Mouse (Mus musculus): ENCODE results near the gene Paqr7. TPM values are rescaled to one million over a fixed set of nuclear protein-coding genes. Genes with fewer than 3 reads are reported as not detected.
A peak's percentile ranks its signal among the peaks of the same experiment; 100 is the strongest.

Paqr7 gene
- polyA plus RNA-seq, 1 experiment, result 47.6 TPM

DNA sequence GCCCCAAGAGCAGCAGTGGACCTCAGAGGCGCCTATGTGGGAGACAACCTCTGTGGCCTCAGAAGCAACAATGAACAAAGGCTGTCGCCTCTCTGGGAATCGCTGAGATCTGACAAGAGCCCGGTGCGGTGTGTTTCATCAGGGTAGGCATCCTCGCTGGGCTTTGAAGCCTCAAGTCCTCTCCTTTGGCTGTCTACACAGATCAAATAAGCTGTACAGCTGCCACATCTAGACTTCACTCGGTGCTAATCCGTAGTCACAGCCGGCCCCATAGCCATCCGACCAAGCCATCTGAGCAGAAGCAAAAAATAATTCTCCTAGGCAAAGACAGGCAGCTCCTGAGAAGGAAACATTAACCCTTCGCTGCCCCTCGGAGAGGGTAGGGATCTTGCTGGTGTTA lies 30.7 kb upstream of the Paqr7 start:
- Histone ChIP-seq H3K4me3 (ENCODE audit: control insufficient read depth, insufficient read depth, low read length) (no peak overlapping the region), H3K4me1 (replicated peaks; ENCODE audit: control insufficient read depth, insufficient read depth, low read length) (peaks cover 18% of the 10 kb centered on the region), H3K27me3 (ENCODE audit: control insufficient read depth, insufficient read depth, low read length) (no peaks in the 10 kb centered on the region), H3K27ac (ENCODE audit: control insufficient read depth, insufficient read depth, low read length) (no peak overlapping the region), H3K36me3 (ENCODE audit: control insufficient read depth, insufficient read depth, low read length) (peaks cover under 1% of the 10 kb centered on the region)
- 27% methylated on average over 12 of the region's 12 CpGs for WGBS
- no peak for DNase-seq
- TF ChIP-seq POLR2A (IDR thresholded peaks at IDR 0.05; ENCODE audit: control insufficient read depth, extremely low read depth, insufficient read depth, low read length, poor library complexity) (no peak), CTCF (IDR thresholded peaks at IDR 0.05; ENCODE audit: borderline replicate concordance, control insufficient read depth, extremely low read depth, insufficient read depth, low read length, poor library complexity) (no peak)

DNA sequence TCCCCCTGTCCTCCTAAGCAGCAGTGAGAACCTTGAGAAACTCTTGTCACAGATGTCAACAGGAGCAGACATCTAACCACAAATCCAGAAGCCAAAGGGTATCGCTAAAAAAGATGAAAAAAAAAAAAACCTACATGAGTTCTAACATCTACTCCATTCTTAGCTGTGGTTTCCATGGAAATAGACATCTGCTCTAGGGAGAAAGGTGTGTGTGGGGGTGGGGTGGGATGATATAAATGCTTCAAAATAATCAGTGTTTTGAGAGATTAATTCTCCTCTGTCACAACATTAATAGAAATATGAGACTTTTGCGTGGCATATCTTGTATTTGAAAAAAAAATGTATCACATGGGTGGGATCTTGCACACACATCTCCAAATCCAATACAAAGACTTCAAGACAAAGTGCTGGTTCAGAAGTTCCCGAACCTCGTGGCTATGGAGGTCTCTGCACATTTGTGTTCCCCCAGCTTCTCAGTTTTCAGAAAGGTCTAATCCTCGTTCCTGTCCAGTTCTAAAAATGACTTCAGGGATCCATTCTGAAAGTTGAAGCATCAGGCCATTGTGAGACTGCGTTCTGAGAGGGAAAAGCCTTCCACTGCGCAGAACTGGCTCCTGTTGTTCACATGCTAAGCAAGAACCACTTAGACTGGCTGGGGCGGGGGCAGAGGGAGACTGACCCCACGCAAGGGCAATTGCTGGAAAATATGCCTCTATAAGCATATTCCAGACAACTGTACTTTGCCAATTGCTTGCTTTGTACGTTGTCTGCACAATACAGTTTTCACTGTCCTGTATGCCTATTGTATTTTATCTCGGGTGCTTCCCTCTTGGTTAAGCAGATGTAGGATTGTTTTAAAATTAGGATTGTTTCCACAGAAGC lies 29.9 kb upstream of the Paqr7 start:
- no peak for DNase-seq
- Histone ChIP-seq H3K4me3 (ENCODE audit: control insufficient read depth, insufficient read depth, low read length) (no peak overlapping the region), H3K4me1 (replicated peaks; ENCODE audit: control insufficient read depth, insufficient read depth, low read length) (peaks cover 18% of the 10 kb centered on the region), H3K27me3 (ENCODE audit: control insufficient read depth, insufficient read depth, low read length) (no peaks in the 10 kb centered on the region), H3K27ac (ENCODE audit: control insufficient read depth, insufficient read depth, low read length) (no peak overlapping the region), H3K36me3 (ENCODE audit: control insufficient read depth, insufficient read depth, low read length) (peaks cover 8% of the 10 kb centered on the region)
- WGBS, result 62% methylated on average over 11 of the region's 11 CpGs
- TF ChIP-seq POLR2A (IDR thresholded peaks at IDR 0.05; ENCODE audit: control insufficient read depth, extremely low read depth, insufficient read depth, low read length, poor library complexity), result no peak
- TF ChIP-seq CTCF (IDR thresholded peaks at IDR 0.05; ENCODE audit: borderline replicate concordance, control insufficient read depth, extremely low read depth, insufficient read depth, low read length, poor library complexity), result no peak

DNA sequence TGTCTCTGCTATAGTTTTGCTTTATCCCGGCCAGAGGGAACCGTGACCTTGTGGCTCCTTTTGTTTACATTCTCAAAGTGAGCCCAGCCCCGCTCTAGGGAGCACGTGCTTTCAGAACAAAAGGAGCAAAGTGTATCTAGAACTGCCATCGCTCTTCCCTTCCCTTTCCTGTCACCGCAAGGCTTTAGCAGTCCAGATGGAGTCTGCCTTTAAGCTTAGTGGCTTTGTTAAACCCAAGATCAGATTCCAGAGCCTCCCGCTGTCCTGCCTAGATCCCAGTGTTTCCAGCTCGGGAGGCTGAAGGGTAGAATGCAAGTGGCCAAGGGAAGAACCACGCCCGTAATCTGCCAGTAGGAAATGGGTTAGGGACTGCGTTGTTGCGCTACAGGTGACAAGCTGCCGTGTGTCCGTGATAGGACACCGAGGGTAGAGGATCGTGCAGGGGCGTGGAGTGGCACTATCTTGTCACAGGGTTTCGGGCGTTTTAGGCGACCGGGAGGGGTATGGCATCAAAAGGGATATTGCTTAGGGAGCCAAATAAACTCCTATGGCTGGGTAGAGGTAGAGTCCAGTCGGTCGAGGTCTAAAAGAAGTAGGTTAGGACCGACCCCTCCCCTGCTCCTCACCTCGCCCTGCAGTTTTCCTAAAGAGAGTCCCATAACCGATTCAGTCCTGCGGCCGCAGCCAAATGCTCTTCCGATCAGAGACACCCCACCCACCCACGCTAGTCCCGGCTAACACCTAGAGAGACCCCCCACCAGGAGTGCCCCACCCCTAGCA lies 28.9 kb upstream of the Paqr7 start:
- peak overlapping the region; percentile 90 for H3K27ac ChIP-seq (ENCODE audit: control insufficient read depth, insufficient read depth, low read length)
- peaks cover 18% of the 10 kb centered on the region for H3K4me1 ChIP-seq (replicated peaks; ENCODE audit: control insufficient read depth, insufficient read depth, low read length)
- H3K4me3 ChIP-seq (ENCODE audit: control insufficient read depth, insufficient read depth, low read length), result peak overlapping the region; percentile 78
- TF ChIP-seq POLR2A (IDR thresholded peaks at IDR 0.05; ENCODE audit: control insufficient read depth, extremely low read depth, insufficient read depth, low read length, poor library complexity) (0 out of 2 replicates have a peak, but pooled peaks have one; percentile 24), CTCF (IDR thresholded peaks at IDR 0.05; ENCODE audit: borderline replicate concordance, control insufficient read depth, extremely low read depth, insufficient read depth, low read length, poor library complexity) (no peak)
- H3K36me3 ChIP-seq (ENCODE audit: control insufficient read depth, insufficient read depth, low read length), result peaks cover 16% of the 10 kb centered on the region
- no peaks in the 10 kb centered on the region for H3K27me3 ChIP-seq (ENCODE audit: control insufficient read depth, insufficient read depth, low read length)
- peak; percentile 59 for DNase-seq
- 1% methylated on average over 31 of the region's 31 CpGs for WGBS

DNA sequence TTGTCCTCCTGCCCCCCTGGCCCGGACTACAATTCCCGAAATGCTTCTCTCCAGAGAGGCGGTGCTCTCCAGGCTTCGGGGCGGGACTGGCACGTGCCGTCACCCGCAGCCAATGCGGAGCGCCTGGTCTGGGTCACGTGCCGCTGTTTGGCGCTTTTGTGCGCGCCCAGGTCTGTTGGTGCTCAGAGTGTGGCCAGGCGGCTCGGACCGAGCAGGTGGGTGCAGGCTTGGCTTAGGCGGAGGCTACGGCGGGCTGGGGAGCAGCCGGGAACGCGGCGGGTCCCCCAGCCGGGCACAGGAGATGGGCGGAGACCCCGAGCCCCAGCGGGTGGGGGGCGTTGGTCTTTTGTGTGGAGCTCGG lies 28.3 kb upstream of the Paqr7 start, which contains the start of gene Stmn1:
Gene Stmn1, plus strand, starts transcription at position 106 of the 361 bp plus-strand sequence.
- DNase-seq, result peak; percentile 94
- Histone ChIP-seq H3K36me3 (ENCODE audit: control insufficient read depth, insufficient read depth, low read length) (peaks cover 22% of the 10 kb centered on the region), H3K4me3 (ENCODE audit: control insufficient read depth, insufficient read depth, low read length) (peak within 1 kb of the TSS; percentile 78), H3K27me3 (ENCODE audit: control insufficient read depth, insufficient read depth, low read length) (no peaks in the 10 kb centered on the region), H3K4me1 (replicated peaks; ENCODE audit: control insufficient read depth, insufficient read depth, low read length) (peaks cover 18% of the 10 kb centered on the region), H3K27ac (ENCODE audit: control insufficient read depth, insufficient read depth, low read length) (peak within 1 kb of the TSS; percentile 90)
- WGBS, result under 1% methylated on average over 31 of the region's 31 CpGs
- TF ChIP-seq POLR2A (IDR thresholded peaks at IDR 0.05; ENCODE audit: control insufficient read depth, extremely low read depth, insufficient read depth, low read length, poor library complexity), result peak; percentile 98
- TF ChIP-seq CTCF (IDR thresholded peaks at IDR 0.05; ENCODE audit: borderline replicate concordance, control insufficient read depth, extremely low read depth, insufficient read depth, low read length, poor library complexity), result 0 out of 2 replicates have a peak, but pooled peaks have one; percentile 33

DNA sequence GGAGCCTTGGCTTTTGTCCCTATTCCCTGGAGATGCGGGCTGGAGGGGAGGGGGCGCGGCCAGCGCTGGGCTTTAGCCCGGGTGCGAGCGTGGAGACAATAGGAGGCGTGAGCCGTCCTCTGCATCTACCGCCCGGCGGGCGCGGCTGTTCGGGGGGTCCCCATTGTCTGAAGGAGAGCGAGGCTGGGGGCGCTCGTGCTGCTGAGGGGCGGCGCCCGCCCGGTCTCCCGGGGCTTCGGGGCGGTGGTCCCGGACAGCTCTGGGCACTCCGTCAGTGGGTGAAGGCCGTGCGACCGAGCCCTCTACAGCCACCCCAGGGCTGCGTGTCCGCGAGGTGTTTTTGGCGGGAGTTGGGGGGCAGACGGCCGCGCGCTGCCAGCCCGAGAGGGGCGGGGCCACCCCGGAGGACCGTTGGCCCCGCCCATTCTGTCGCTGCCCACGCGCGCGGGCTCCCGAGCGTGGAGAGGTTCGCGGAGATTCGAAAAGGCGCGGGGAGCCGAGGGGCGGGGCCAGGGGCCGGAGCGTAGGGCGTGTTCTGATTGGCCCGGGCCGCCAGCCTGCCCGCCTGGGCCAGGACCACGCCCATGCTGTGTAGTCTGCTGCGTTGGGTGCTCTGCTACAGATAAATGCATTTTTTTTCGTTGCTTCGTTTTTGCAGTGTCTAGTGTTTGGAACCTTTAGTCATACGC lies 27.8 kb upstream of the Paqr7 start:
- TF ChIP-seq POLR2A (IDR thresholded peaks at IDR 0.05; ENCODE audit: control insufficient read depth, extremely low read depth, insufficient read depth, low read length, poor library complexity) (peak; percentile 35; the same call in 1 of the 2 replicates), CTCF (IDR thresholded peaks at IDR 0.05; ENCODE audit: borderline replicate concordance, control insufficient read depth, extremely low read depth, insufficient read depth, low read length, poor library complexity) (0 out of 2 replicates have a peak, but pooled peaks have one; percentile 34)
- DNase-seq, result peak; percentile 98
- Histone ChIP-seq H3K4me1 (replicated peaks; ENCODE audit: control insufficient read depth, insufficient read depth, low read length) (peaks cover 18% of the 10 kb centered on the region), H3K4me3 (ENCODE audit: control insufficient read depth, insufficient read depth, low read length) (peak overlapping the region; percentile 78), H3K27me3 (ENCODE audit: control insufficient read depth, insufficient read depth, low read length) (no peaks in the 10 kb centered on the region), H3K27ac (ENCODE audit: control insufficient read depth, insufficient read depth, low read length) (peak overlapping the region; percentile 25; the same call in 1 of the 2 replicates), H3K36me3 (ENCODE audit: control insufficient read depth, insufficient read depth, low read length) (peaks cover 23% of the 10 kb centered on the region)
- 1% methylated on average over 67 of the region's 68 CpGs for WGBS
